Mouse (Mus musculus) G1E (cell line): Measurements from ENCODE around the gene Il6st. TPM values are rescaled to one million over a fixed set of nuclear protein-coding genes. Genes with fewer than 3 reads are reported as not detected.

Experiments used
- ATAC-seq: 2 replicates; pipeline ENCODE4 v1.8.0; 2016; ENCODE audit warnings: mild to moderate bottlenecking; ENCODE audit not compliant: insufficient number of reproducible peaks, poor library complexity, low FRiP score, severe bottlenecking; ENCODE audit errors: extremely low read depth
- DNase-seq: peaks from one replicate; pipeline ENCODE4 v3.0.0; 2012; ENCODE audit warnings: low spot score
- H3K27me3 ChIP-seq: 2 replicates; pipeline ENCODE4 v1.6.1; 2012; ENCODE audit warnings: mild to moderate bottlenecking, low read length, inconsistent platforms; ENCODE audit not compliant: insufficient read depth
- H3K36me3 ChIP-seq: replicated peaks from 2 replicates; pipeline ENCODE3; 2012; ENCODE audit warnings: mild to moderate bottlenecking, inconsistent platforms
- H3K4me1 ChIP-seq: 2 replicates; pipeline ENCODE4 v1.6.1; 2012; ENCODE audit warnings: low read depth, low read length, inconsistent platforms, mixed read lengths; ENCODE audit not compliant: insufficient read depth
- H3K4me3 ChIP-seq: 2 replicates; pipeline ENCODE4 v1.5.1; 2012; ENCODE audit warnings: low read depth, mild to moderate bottlenecking, inconsistent platforms, low read length, moderate library complexity, mixed read lengths
- H3K9me3 ChIP-seq: replicated peaks from 2 replicates; pipeline ENCODE4 v1.6.1; 2012; ENCODE audit warnings: inconsistent platforms
- CTCF ChIP-seq: IDR thresholded peaks from 2 replicates; pipeline ENCODE4 v1.5.1; 2012; ENCODE audit warnings: low read depth, low read length, inconsistent platforms, mixed read lengths
- GATA1 ChIP-seq: IDR thresholded peaks from 2 replicates; pipeline ENCODE4 v1.6.1; 2012; ENCODE audit warnings: borderline replicate concordance, low read length, inconsistent platforms, mixed read lengths
- GATA2 ChIP-seq: IDR thresholded peaks from 2 replicates; pipeline ENCODE4 v1.6.1; 2012; ENCODE audit warnings: low read depth, low read length, inconsistent platforms, borderline replicate concordance
- POLR2AphosphoS5 ChIP-seq: IDR thresholded peaks from 2 replicates; pipeline ENCODE4 v1.6.1; 2012; ENCODE audit warnings: low read depth, low read length, inconsistent platforms; ENCODE audit not compliant: insufficient replicate concordance
- TAL1 ChIP-seq: conservative IDR thresholded peaks from 2 replicates; pipeline ENCODE4 v1.6.1; 2012; ENCODE audit warnings: low read depth, low read length, inconsistent platforms, mixed read lengths
- polyA plus RNA-seq: library from polyadenylated mRNA; stranded (reverse); fragments of >175 nt; gene quantifications from 2 replicates; pipeline ENCODE4 v1.2.3, GENCODE M21; 2012
- total RNA-seq, 2 experiments: library from RNA; stranded (forward) in 1 of 2; stranded (reverse) in 1 of 2; fragments of 200-1000 nt in 1 of 2; fragments of >200 nt in 1 of 2; fragmentation: Nextera tagmentation in 1 of 2; gene quantifications; 2 replicates each; pipeline ENCODE4 v1.2.3; 2014 to 2017

Gene Il6st
- total and polyA plus RNA-seq, 3 experiments = 0.70 to 20.4 (median 5.0) TPM

DNA sequence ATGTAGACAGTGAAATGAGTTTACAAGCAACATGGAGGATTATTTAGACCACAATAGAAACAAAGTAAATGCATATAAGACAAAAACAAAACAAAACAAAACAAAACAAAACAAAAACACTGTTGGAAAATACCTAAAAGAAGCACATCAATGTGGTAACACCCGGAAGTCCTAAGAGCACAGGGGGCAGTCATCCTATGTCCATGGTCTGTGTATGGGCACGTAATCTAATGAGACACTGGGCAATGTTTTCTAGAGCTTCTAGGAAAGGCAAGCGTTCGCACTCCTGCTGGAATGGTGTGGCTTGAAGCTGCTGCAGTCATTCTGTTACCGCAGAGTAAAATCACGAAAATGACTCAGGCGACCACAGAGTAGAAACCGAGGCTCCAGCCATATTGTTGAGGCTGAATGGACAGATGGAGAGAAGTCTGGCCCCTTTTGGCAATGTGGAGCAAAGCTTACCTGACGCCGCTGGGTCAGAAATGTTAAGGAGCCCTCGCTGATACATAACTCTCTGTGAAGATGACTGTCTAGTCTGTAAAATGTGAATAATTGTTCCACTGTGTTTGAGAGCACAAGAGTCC, 5.3 kb upstream of the Il6st start:
- H3K36me3 ChIP-seq = no peaks in the 10 kb centered on the region
- TF ChIP-seq POLR2AphosphoS5 (no peak), GATA1 (no peak), GATA2 (no peak), CTCF (no peak), TAL1 (no peak)
- peaks cover 6% of the 10 kb centered on the region for H3K4me1 ChIP-seq
- ATAC-seq (no peak), DNase-seq (no peak)
- H3K4me3 ChIP-seq = no peak overlapping the region
- no peaks in the 10 kb centered on the region for H3K9me3 ChIP-seq
- H3K27me3 ChIP-seq = peaks cover 34% of the 10 kb centered on the region

DNA sequence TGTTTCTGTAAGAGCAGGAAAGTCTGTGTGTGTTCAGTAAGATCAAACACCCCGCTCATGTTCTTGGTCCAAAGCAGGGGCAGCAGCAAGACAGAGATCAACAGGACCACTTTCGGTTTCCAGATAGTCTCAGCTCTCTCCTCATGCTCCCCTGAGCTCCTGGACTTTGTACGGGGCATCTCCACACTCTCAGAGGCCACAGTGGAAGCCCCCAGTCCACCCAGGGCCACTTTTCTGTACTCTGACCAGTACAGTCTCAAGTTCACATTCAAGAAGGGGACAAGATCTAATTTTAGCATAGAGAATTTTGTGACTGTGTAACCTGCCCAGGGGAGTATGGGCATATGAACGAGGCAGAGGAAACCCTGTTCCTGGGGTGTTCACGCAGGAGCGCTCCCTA, 3.9 kb upstream of the Il6st start:
- Histone ChIP-seq H3K4me3 (no peak overlapping the region), H3K9me3 (no peaks in the 10 kb centered on the region), H3K36me3 (no peaks in the 10 kb centered on the region), H3K27me3 (peaks cover 36% of the 10 kb centered on the region), H3K4me1 (peaks cover 17% of the 10 kb centered on the region)
- TF ChIP-seq GATA1 (no peak), POLR2AphosphoS5 (no peak), TAL1 (no peak), GATA2 (no peak), CTCF (no peak)
- DNase-seq = no peak
- no peak for ATAC-seq

DNA sequence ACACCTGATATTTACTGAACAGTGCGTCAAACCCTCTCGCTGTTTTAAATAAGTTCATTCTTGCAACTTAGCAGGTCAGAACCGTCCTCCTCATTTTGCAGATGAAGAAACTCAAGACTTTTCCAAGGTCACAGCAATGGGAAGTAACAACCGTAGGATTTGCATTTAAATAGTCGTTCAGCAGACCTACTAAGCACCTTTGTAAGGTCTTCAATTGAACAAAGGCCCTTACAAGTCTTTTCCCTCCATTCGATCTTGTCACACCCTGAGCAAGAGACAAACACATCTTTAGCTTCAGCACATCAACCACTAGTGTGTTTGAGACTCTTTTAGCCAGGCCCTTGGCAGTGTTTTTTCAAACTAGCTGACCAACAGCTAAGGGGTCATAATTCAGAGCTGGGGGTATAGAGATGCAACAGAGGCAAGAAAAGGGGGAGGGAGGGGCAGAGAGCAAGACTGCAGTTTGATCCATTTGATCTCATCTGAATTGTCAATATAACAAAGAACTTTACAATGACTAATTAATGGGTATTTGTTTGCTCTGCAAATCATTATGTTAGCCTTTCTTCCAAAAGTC, 1.4 kb upstream of the Il6st start:
- no peaks in the 10 kb centered on the region for H3K9me3 ChIP-seq
- H3K4me3 ChIP-seq = no peak overlapping the region
- no peak for ATAC-seq
- H3K4me1 ChIP-seq = peaks cover 19% of the 10 kb centered on the region
- TF ChIP-seq GATA1 (no peak), TAL1 (no peak), CTCF (no peak), GATA2 (no peak), POLR2AphosphoS5 (no peak)
- DNase-seq = no peak
- peaks cover 36% of the 10 kb centered on the region for H3K27me3 ChIP-seq
- no peaks in the 10 kb centered on the region for H3K36me3 ChIP-seq

DNA sequence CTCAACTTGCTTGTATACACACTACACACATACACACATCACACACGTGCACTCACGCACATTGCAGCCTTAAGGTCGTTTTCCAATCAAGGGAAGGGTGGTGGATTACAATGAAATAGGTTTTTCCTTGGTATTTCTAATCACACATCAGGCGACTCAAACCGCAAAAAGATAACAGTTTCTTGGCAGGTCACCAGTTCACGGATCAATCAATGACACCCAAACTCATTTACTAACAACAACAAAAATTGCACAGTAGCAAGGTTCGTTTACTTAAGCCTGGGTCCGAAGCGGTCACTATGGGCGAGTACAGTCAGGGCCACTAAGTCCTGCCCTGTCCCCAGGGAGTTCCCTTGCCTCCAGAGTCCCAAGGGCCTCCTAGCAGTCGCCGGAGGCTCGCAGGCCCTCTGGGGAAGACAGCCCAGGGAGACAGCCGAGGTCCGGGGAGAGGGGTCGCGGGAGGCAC, 500 bp upstream of the Il6st start:
- Histone ChIP-seq H3K9me3 (no peaks in the 10 kb centered on the region), H3K4me3 (peak overlapping the region; percentile 87), H3K4me1 (peaks cover 21% of the 10 kb centered on the region), H3K27me3 (peaks cover 30% of the 10 kb centered on the region), H3K36me3 (no peaks in the 10 kb centered on the region)
- no peak; the same call in 1 of the 2 replicates for ATAC-seq
- TF ChIP-seq GATA1 = no peak
- TF ChIP-seq TAL1 = no peak
- TF ChIP-seq CTCF = no peak
- TF ChIP-seq GATA2 = no peak
- no peak for TF ChIP-seq POLR2AphosphoS5
- DNase-seq = peak; percentile 5

DNA sequence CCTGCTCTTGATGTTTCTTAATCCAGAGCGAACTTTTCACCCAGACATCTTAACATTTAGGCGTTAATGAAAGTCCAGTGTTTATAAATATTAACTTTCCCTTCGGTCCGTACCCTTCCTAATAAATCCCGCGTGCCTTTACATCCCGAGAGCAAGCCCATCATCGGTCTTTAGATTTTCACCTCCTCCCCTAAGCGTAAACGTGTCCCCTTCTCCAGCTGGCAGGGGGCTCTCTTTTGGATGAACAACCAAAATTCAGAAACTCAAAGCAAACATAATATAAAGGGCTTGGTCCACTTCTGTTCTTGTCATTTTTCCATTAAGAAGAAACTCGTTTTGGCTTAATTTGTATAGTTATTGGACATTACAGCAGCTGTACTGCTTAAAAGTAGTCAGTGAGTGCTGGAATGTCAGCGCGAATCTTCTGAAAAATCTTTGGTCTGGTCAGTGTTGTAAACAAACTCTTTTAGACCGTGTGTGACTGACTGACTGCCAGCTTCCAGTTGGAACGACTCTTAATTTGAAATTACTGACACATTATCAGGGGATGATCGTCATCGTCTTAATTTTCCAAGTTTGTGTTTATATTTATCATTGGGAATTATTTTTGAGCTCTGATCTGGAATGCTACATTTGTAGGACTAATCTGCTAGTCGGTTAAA, 887 bp downstream of the Il6st start:
- DNase-seq (no peak), ATAC-seq (no peak)
- TF ChIP-seq GATA1 (no peak), TAL1 (no peak), GATA2 (no peak), CTCF (no peak), POLR2AphosphoS5 (no peak)
- Histone ChIP-seq H3K4me3 (peak overlapping the region; percentile 87), H3K4me1 (peaks cover 21% of the 10 kb centered on the region), H3K36me3 (no peaks in the 10 kb centered on the region), H3K27me3 (peaks cover 30% of the 10 kb centered on the region), H3K9me3 (no peaks in the 10 kb centered on the region)

DNA sequence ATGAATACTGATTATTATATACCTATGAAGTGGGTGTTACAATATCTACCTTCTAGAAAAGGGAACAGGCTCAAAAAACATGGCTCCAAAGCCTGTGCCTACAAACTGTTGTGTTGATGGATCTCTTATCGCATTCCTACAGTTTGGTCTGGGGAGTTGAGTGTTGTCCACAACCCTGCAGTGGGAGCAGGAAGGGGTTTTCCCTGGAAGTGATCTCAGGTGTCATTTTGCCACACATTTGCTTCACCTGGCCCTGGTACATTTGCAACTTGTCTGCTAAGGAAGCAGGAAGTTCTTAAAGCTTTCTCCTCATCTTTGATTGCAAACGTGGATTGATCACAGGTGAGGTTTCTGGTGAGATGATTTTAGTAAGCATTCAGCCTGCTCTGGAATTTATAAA, 1.7 kb downstream of the Il6st start:
- no peaks in the 10 kb centered on the region for H3K9me3 ChIP-seq
- H3K36me3 ChIP-seq = no peaks in the 10 kb centered on the region

More for the DNA sequence above, 1.7 kb downstream of the Il6st start:
- H3K4me3 ChIP-seq = no peak overlapping the region
- H3K4me1 ChIP-seq = peaks cover 21% of the 10 kb centered on the region
- TF ChIP-seq CTCF = no peak
- TF ChIP-seq TAL1 = no peak
- TF ChIP-seq GATA1 = no peak
- TF ChIP-seq GATA2 = no peak
- TF ChIP-seq POLR2AphosphoS5 = no peak
- peaks cover 27% of the 10 kb centered on the region; the same call in 1 of the 2 replicates for H3K27me3 ChIP-seq
- ATAC-seq = no peak
- no peak for DNase-seq
